Mouse (Mus musculus) midbrain, embryonic 11.5 days (tissue): ENCODE measurements around the gene Pcx. TPM values are rescaled to one million over a fixed set of nuclear protein-coding genes. Genes with fewer than 3 reads are reported as not detected.

Source experiments
- ATAC-seq: fragments of 200-750 bp; cut with Nextera tagmentation; 2 replicates; pipeline ENCODE4 v1.8.0; 2017; ENCODE audit warnings: moderate TSS enrichment, moderate library complexity; ENCODE audit not compliant: low FRiP score
- DNase-seq: peaks from one replicate; pipeline ENCODE4 v3.0.0; 2015; ENCODE audit warnings: low spot score; ENCODE audit errors: missing footprints
- H3K27ac ChIP-seq: fragments of 300-500 bp; sonication (generic); 2 replicates; pipeline ENCODE4 v1.5.1; 2014; ENCODE audit warnings: low read depth, low read length
- H3K27me3 ChIP-seq: fragments of 300-500 bp; sonication (generic); 2 replicates; pipeline ENCODE4 v1.6.1; 2014; ENCODE audit warnings: mild to moderate bottlenecking, low read length, moderate library complexity, mixed read lengths; ENCODE audit not compliant: control insufficient read depth, insufficient read depth
- H3K36me3 ChIP-seq: fragments of 300-500 bp; sonication (generic); 2 replicates; pipeline ENCODE4 v1.6.1; 2014; ENCODE audit warnings: mild to moderate bottlenecking, low read length, moderate library complexity, mixed read lengths; ENCODE audit not compliant: control insufficient read depth, insufficient read depth
- H3K4me1 ChIP-seq: fragments of 300-500 bp; sonication (generic); 2 replicates; pipeline ENCODE4 v1.6.1; 2014; ENCODE audit warnings: low read length; ENCODE audit not compliant: control insufficient read depth, insufficient read depth
- H3K4me2 ChIP-seq: fragments of 300-500 bp; sonication (generic); 2 replicates; pipeline ENCODE4 v1.6.1; 2014; ENCODE audit warnings: mild to moderate bottlenecking, moderate library complexity
- H3K4me3 ChIP-seq: fragments of 300-500 bp; sonication (generic); 2 replicates; pipeline ENCODE4 v1.5.1; 2014; ENCODE audit warnings: low read depth, low read length
- H3K9ac ChIP-seq: fragments of 300-500 bp; sonication (generic); 2 replicates; pipeline ENCODE4 v1.6.1; 2014; ENCODE audit warnings: low read length
- H3K9me3 ChIP-seq: fragments of 300-500 bp; sonication (generic); 2 replicates; pipeline ENCODE4 v1.6.1; 2016; ENCODE audit warnings: low read length; ENCODE audit not compliant: control insufficient read depth
- WGBS: fragments of 180-500 bp; shearing (Covaris S2); extraction: QIAGEN DNeasy Blood & Tissue Kit; methylation state at CpG from one replicate; pipeline ENCODE4 v1.1.7; 2014; 5-methylcytosine and 5-hydroxymethylcytosine counted together
- polyA plus RNA-seq: library from polyadenylated mRNA; unstranded; fragments of >200 nt; fragmentation: Nextera tagmentation; extraction: Ambion mirVana; gene quantifications from 2 replicates; pipeline ENCODE4 v1.2.1, GENCODE M21; 2014

The Pcx gene
- polyA plus RNA-seq, 1 experiment from 2014 or later: 14.0 TPM

GRCm38 (mm10) chr19:4556787-4557186 is 46.5 kb downstream of the Pcx start:
- ATAC-seq (no peak), DNase-seq (no peak)
- no peaks in the 10 kb centered on the region for H3K9me3 ChIP-seq
- no peak overlapping the region for H3K4me3 ChIP-seq
- 92% methylated on average over 2 of the region's 2 CpGs for WGBS
- H3K4me1 ChIP-seq: no peaks in the 10 kb centered on the region
- no peak overlapping the region for H3K9ac ChIP-seq
- no peak overlapping the region for H3K27ac ChIP-seq
- H3K36me3 ChIP-seq: no peaks in the 10 kb centered on the region
- no peak overlapping the region for H3K4me2 ChIP-seq
- H3K27me3 ChIP-seq: no peaks in the 10 kb centered on the region

GRCm38 (mm10) chr19:4557796-4558569 is 47.7 kb downstream of the Pcx start:
- 66% methylated on average over 8 of the region's 8 CpGs for WGBS
- H3K27me3 ChIP-seq: no peaks in the 10 kb centered on the region
- H3K36me3 ChIP-seq: no peaks in the 10 kb centered on the region
- DNase-seq (peak; percentile 35), ATAC-seq (no peak)
- H3K27ac ChIP-seq: no peak overlapping the region
- no peaks in the 10 kb centered on the region for H3K4me1 ChIP-seq
- H3K9ac ChIP-seq: no peak overlapping the region
- no peak overlapping the region for H3K4me3 ChIP-seq
- no peaks in the 10 kb centered on the region for H3K9me3 ChIP-seq
- H3K4me2 ChIP-seq: no peak overlapping the region

GRCm38 (mm10) chr19:4558570-4558955 is 48.3 kb downstream of the Pcx start:
- no peak for DNase-seq
- WGBS: 58% methylated on average over 3 of the region's 3 CpGs
- Histone ChIP-seq H3K9ac (no peak overlapping the region), H3K27me3 (no peaks in the 10 kb centered on the region), H3K4me3 (no peak overlapping the region), H3K27ac (no peak overlapping the region), H3K4me2 (no peak overlapping the region), H3K9me3 (no peaks in the 10 kb centered on the region), H3K4me1 (no peaks in the 10 kb centered on the region), H3K36me3 (no peaks in the 10 kb centered on the region)
- ATAC-seq: no peak

- no peak overlapping the region for H3K4me3 ChIP-seq
- WGBS: 64% methylated on average over 3 of the region's 3 CpGs
- H3K9ac ChIP-seq: no peak overlapping the region
- DNase-seq: peak; percentile 75
- H3K27me3 ChIP-seq: no peaks in the 10 kb centered on the region
- H3K36me3 ChIP-seq: no peaks in the 10 kb centered on the region
- no peaks in the 10 kb centered on the region for H3K9me3 ChIP-seq
- H3K27ac ChIP-seq: no peak overlapping the region
- no peaks in the 10 kb centered on the region for H3K4me1 ChIP-seq
- no peak overlapping the region for H3K4me2 ChIP-seq
- no peak for ATAC-seq
Measured at GRCm38 (mm10) chr19:4559011-4559410, 48.7 kb downstream of the Pcx start.

GRCm38 (mm10) chr19:4559588-4559987 is 49.3 kb downstream of the Pcx start:
- H3K36me3 ChIP-seq: no peaks in the 10 kb centered on the region
- ATAC-seq: no peak
- H3K4me3 ChIP-seq: no peak overlapping the region
- H3K4me2 ChIP-seq: no peak overlapping the region
- H3K27me3 ChIP-seq: no peaks in the 10 kb centered on the region
- H3K9ac ChIP-seq: no peak overlapping the region
- peak; percentile 81 for DNase-seq
- H3K4me1 ChIP-seq: no peaks in the 10 kb centered on the region
- H3K27ac ChIP-seq: no peak overlapping the region
- 48% methylated on average over 2 of the region's 2 CpGs for WGBS
- no peaks in the 10 kb centered on the region for H3K9me3 ChIP-seq

GRCm38 (mm10) chr19:4560205-4560604 is 49.9 kb downstream of the Pcx start:
- Histone ChIP-seq H3K4me1 (no peaks in the 10 kb centered on the region), H3K27ac (no peak overlapping the region), H3K9me3 (no peaks in the 10 kb centered on the region), H3K9ac (no peak overlapping the region), H3K4me3 (no peak overlapping the region), H3K4me2 (no peak overlapping the region), H3K36me3 (no peaks in the 10 kb centered on the region), H3K27me3 (no peaks in the 10 kb centered on the region)
- WGBS: 78% methylated on average over 5 of the region's 5 CpGs
- DNase-seq (no peak), ATAC-seq (no peak)

- no peak for ATAC-seq
- Histone ChIP-seq H3K4me3 (no peak overlapping the region), H3K27me3 (no peaks in the 10 kb centered on the region), H3K27ac (no peak overlapping the region), H3K36me3 (no peaks in the 10 kb centered on the region), H3K9ac (no peak overlapping the region), H3K4me1 (no peaks in the 10 kb centered on the region), H3K4me2 (no peak overlapping the region), H3K9me3 (no peaks in the 10 kb centered on the region)
- WGBS: 90% methylated on average over 5 of the region's 5 CpGs
- no peak for DNase-seq
Measured at GRCm38 (mm10) chr19:4565678-4566077, 55.4 kb downstream of the Pcx start.

- no peak overlapping the region for H3K4me3 ChIP-seq
- WGBS: 78% methylated on average over 2 of the region's 2 CpGs
- no peak overlapping the region for H3K4me2 ChIP-seq
- ATAC-seq (no peak), DNase-seq (peak; percentile 33)
- no peak overlapping the region for H3K27ac ChIP-seq
- no peak overlapping the region for H3K9ac ChIP-seq
- H3K36me3 ChIP-seq: no peaks in the 10 kb centered on the region
- peaks cover under 1% of the 10 kb centered on the region; the same call in 1 of the 2 replicates for H3K4me1 ChIP-seq
- no peaks in the 10 kb centered on the region for H3K9me3 ChIP-seq
- no peaks in the 10 kb centered on the region for H3K27me3 ChIP-seq
Measured at GRCm38 (mm10) chr19:4566880-4567279, 56.6 kb downstream of the Pcx start.

- ATAC-seq: no peak
- H3K27ac ChIP-seq: no peak overlapping the region
- WGBS: 93% methylated on average over 2 of the region's 2 CpGs
Measured at GRCm38 (mm10) chr19:4567665-4568064, 57.4 kb downstream of the Pcx start.

More at GRCm38 (mm10) chr19:4567665-4568064, 57.4 kb downstream of the Pcx start:
- no peak overlapping the region for H3K9ac ChIP-seq
- peaks cover 2% of the 10 kb centered on the region; the same call in 1 of the 2 replicates for H3K4me1 ChIP-seq
- H3K9me3 ChIP-seq: no peaks in the 10 kb centered on the region
- no peaks in the 10 kb centered on the region for H3K36me3 ChIP-seq
- no peak overlapping the region for H3K4me2 ChIP-seq
- no peak overlapping the region for H3K4me3 ChIP-seq
- no peaks in the 10 kb centered on the region for H3K27me3 ChIP-seq
- peak; percentile 61 for DNase-seq
